Mouse (Mus musculus) erythroblast, adult 5-6 weeks (primary cell): ENCODE measurements around the gene Mitd1. TPM values are rescaled to one million over a fixed set of nuclear protein-coding genes. Genes with fewer than 3 reads are reported as not detected.

Source experiments
- ATAC-seq: replicated peaks from 2 replicates; pipeline ENCODE4 v1.8.0; 2016; ENCODE audit warnings: moderate number of reproducible peaks, mild to moderate bottlenecking, moderate TSS enrichment, inconsistent platforms; ENCODE audit not compliant: poor library complexity, low FRiP score, severe bottlenecking
- total RNA-seq, 2 experiments: library from RNA; stranded (forward) in 1 of 2; stranded (reverse) in 1 of 2; fragments of 150-400 nt in 1 of 2; fragments of 200-764, 138-1000 nt in 1 of 2; gene quantifications; 2 replicates each; pipeline versions ENCODE4 v1.2.3 to v1.2.4; 2015 to 2017; ENCODE audit warnings: low replicate concordance in 2 of 2

Mitd1 gene
- total RNA-seq (2015; ENCODE audit: low replicate concordance) (10.4 and 24.9 TPM in 2 replicates), total RNA-seq (2017; ENCODE audit: low replicate concordance) (6.7 and 13.4 TPM in 2 replicates)

- ATAC-seq: peak; percentile 89
These were observed at the start of gene Mitd1, which contains the start of gene Mrpl30 for GRCm38 (mm10) chr1:37890025-37890652. Mitd1 (minus strand) TSS chr1:37890411. Mrpl30 (plus strand) TSS chr1:37890477.

GRCm38 (mm10) chr1:37931806-37932205 lies 41.6 kb upstream of the Mitd1 start:
- no peak for ATAC-seq

GRCm38 (mm10) chr1:37925971-37926370 lies 35.8 kb upstream of the Mitd1 start:
- ATAC-seq: no peak

- ATAC-seq: no peak
These were observed 32.3 kb upstream of the Mitd1 start for GRCm38 (mm10) chr1:37922536-37922935.

GRCm38 (mm10) chr1:37918096-37918495 lies 27.9 kb upstream of the Mitd1 start:
- no peak for ATAC-seq

- ATAC-seq: no peak
These were observed 27.5 kb upstream of the Mitd1 start for GRCm38 (mm10) chr1:37917666-37918065.

GRCm38 (mm10) chr1:37916393-37916792 lies 26.2 kb upstream of the Mitd1 start, which contains the start of gene Lyg2:
Lyg2 (minus strand) TSS chr1:37916493.
- no peak for ATAC-seq

- ATAC-seq: no peak
These were observed 22.5 kb upstream of the Mitd1 start for GRCm38 (mm10) chr1:37912751-37913150.

GRCm38 (mm10) chr1:37903178-37903577 lies 13.0 kb upstream of the Mitd1 start:
- no peak for ATAC-seq

GRCm38 (mm10) chr1:37900288-37900687 lies 10.1 kb upstream of the Mitd1 start:
- no peak for ATAC-seq

- no peak for ATAC-seq
These were observed 9.6 kb upstream of the Mitd1 start for GRCm38 (mm10) chr1:37899816-37900215.

- no peak for ATAC-seq
These were observed 4.4 kb upstream of the Mitd1 start for GRCm38 (mm10) chr1:37894606-37895005.

GRCm38 (mm10) chr1:37891400-37891799 lies 1.2 kb upstream of the Mitd1 start:
- ATAC-seq: no peak

GRCm38 (mm10) chr1:37889206-37889605 lies 1.0 kb downstream of the Mitd1 start:
- ATAC-seq: no peak

- peak; percentile 96 for ATAC-seq
These were observed 5.8 kb downstream of the Mitd1 start for GRCm38 (mm10) chr1:37884451-37884850.

- no peak for ATAC-seq
These were observed 6.8 kb downstream of the Mitd1 start for GRCm38 (mm10) chr1:37883411-37883810.

GRCm38 (mm10) chr1:37877736-37878460 lies 12.3 kb downstream of the Mitd1 start:
- 0 out of 2 replicates have a peak, but pooled peaks have one; percentile 18 for ATAC-seq

GRCm38 (mm10) chr1:37873157-37873556 lies 17.1 kb downstream of the Mitd1 start:
- ATAC-seq: no peak

- peak; percentile 89 for ATAC-seq
These were observed 17.8 kb downstream of the Mitd1 start for GRCm38 (mm10) chr1:37872131-37873067.

- 0 out of 2 replicates have a peak, but pooled peaks have one; percentile 25 for ATAC-seq
These were observed 18.5 kb downstream of the Mitd1 start, which contains the start of gene Lipt1 for GRCm38 (mm10) chr1:37871704-37872103. Lipt1 (plus strand) TSS chr1:37871738.
